Mouse (Mus musculus) right cerebral cortex, postnatal 36 days (tissue): ENCODE data around the gene Gm8773.

ENCODE experiments used
- DNase-seq, 2 experiments: peaks; one replicate each; pipeline ENCODE4 v3.0.0; 2022; ENCODE audit warnings: low spot score in 2 of 2, mixed read lengths in 1 of 2

Gene Gm8773

DNA sequence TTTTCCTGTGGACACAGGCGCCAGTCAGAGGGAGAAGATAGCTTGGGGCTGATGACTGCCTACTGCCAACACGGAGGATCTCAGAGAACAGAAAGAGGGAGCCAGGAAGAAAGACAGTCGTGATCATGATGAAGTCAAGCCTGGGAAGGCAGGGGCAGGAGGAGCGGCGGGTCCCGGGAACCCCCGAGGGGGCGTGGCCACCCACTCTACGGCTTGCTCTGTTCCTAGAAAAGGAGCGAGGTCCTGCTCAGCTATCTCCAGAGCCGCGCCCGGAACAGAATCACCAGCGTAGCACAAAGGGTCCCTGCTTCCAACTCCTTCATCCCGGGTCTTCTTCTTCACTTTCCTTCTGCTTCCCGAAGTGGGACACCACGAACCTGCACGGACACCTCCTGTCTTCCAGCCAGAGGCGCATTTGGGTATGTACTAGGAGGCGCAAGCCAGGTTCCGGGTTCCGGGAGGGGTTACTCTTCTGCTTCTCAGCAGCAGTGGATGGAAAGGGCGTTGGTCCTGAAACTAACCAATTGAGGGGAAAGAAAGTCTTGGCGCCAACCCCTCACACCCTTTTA lies at the start of gene Gm8773:
Gm8773 (plus strand) TSS at position 51 of the 569 bp plus-strand sequence.
- peak; percentile 2 for DNase-seq

DNA sequence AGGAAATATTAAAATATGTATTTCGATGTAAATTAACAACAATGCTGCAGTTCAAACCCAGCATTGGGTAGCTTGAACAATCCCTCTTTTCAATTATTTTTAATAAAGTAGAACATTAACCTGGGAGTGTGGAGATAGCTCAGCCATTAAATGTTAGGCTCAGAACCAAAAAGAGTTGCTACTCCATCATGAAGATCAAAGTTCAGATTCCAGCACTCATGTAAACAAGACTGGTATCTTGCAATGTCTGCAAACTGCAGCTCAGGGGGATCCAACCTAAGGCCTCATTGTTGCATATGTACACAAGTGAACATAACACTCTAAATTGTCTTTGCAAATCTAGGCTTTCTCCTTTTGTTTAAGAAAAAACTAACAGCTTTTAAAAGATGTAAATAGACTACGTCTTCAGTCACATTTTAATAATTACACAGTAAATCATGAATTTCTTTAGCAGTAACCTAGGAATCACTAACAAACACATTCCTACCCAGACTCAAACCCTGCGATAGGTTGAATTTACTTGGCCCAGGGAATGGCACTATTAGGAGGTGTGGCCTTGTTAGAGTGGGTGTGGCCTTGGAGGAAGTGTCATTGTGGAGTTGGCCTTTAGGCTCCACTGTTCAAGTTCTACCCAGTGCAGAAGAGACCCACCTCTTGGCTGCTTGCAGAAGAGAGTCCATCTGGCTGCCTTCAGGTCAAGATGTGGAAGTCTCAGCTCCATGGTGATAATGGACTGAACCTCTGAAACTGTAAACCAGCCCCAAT lies 39.8 kb upstream of the Gm8773 start:
- no peak for DNase-seq

DNA sequence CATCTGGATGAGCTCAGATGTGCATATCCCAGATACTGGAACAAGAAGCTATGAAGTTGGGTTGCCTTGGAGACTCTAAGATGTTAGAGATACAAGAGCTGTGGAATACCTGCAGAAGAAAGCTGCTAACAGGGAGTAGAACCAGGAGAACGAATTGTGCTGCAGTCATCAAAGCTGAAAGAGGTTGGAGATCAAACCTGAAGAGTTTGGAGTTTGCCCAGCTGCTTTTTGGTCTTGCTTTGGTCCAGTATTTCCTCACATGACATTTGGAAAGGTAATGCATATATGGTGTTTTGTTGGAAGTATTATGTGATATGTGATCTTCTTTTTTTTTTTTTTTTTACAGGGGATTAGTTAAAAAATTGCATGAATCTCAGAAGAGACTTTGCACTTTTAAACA lies 37.5 kb upstream of the Gm8773 start:
- DNase-seq: no peak

DNA sequence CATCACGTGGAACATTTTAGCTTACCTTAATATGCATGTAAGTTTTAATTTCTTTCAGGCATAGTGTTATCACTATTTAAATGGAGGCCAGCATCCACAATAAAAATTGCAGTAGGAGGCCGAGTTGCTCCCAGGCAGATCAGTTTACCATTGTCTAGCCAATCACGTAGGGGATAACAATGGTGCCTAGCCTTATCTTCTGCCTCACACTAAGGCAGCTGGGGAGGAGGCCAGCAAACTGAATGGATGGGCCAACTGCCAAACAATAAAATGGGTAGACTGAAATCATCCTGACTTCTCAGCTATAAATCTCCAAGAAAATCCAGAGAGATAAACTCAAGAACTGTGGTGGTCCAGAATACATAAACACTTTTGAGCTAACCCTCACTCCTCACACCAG lies 33.8 kb upstream of the Gm8773 start:
- no peak for DNase-seq

DNA sequence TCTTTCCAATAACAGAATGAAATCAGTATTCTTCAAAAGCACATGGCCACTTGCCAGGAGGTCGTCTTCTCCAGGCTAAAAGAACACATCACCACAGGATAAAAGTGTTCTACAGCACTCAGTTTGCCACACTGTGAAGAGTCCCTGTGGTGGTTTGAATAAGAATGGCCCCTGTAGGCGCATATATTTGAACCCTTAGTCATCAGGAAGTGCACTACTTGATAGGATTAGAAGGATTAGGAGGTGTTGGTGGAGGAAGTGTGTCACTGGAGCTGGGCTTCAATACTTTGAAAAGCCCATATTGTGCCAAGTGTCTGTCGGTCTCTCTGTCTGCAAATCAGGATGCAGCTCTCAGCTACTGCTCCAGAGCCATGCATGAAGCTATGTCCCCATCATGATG lies 33.2 kb upstream of the Gm8773 start:
- DNase-seq: no peak

DNA sequence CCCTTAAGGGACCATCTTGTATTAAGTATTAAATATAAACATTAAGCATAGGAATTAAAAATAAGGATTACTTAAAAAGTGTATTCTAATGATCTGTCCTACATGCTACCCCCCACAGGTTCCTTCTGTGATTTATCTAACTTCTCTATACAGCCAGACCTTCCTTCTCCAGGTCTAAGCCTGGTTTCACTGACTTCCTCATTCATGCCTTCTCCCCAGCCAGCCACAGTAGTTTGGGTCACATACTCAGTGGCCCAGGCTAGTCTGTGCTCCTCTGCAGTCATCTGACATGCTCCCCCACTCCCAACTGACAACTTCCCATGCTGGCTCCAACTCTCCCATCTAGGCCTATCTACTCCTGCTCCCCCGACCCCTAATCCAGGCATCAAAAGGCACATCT lies 22.5 kb upstream of the Gm8773 start:
- DNase-seq: no peak

DNA sequence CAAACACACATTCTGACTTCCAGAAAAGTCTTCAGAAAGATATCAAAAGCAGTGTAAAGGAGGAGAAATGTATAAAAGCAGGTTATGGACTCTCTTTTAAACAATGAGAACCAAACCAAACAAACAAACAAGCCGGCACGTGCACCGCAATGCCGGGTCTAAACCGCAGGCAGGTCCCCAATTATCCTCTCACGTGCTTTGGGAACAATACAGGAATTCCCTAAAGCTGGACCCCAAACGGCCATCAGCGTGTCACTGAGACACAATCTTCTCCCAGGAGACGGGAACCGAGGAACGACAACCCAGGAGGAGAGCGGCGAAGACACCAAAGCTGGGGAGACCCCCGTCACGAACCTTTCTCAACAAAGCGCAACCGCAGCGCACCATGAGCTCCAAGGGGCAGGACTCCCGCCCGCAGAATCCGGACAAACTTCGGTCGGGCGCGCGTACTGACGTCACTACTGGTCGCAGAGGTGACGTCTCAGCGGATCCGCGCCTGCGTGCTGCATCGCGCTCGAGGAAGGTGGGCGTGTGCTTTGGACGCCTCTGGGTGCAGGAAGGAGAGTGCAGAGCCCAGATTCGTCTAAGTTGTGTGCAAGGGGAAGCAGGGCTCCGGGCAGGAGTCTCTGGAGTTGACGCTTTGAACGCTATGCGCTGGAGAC lies 14.4 kb upstream of the Gm8773 start, which contains the start of gene Gtpbp10:
Gtpbp10 (minus strand) TSS at position 460 of the 662 bp plus-strand sequence.
- peak; percentile 82 to 88 for DNase-seq

DNA sequence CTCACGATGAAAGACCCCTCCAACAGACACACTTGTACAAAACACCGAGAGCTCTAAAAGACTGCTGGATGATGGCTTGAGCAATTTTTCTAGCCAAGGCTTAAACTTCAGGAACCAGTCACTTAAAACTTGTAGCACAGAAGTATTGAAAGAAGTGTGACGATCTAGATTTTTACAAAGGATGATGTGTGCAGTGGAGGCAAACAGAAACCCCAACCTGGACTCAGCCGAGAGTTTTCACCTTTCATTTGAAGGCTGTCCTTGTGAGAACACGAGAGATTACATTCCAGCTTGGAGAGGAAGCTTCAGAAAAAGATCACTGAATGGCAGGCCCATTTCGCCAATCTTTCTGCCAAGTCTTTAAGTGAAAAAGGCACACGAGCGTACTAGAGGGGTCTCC lies 13.8 kb upstream of the Gm8773 start:
- no peak for DNase-seq

DNA sequence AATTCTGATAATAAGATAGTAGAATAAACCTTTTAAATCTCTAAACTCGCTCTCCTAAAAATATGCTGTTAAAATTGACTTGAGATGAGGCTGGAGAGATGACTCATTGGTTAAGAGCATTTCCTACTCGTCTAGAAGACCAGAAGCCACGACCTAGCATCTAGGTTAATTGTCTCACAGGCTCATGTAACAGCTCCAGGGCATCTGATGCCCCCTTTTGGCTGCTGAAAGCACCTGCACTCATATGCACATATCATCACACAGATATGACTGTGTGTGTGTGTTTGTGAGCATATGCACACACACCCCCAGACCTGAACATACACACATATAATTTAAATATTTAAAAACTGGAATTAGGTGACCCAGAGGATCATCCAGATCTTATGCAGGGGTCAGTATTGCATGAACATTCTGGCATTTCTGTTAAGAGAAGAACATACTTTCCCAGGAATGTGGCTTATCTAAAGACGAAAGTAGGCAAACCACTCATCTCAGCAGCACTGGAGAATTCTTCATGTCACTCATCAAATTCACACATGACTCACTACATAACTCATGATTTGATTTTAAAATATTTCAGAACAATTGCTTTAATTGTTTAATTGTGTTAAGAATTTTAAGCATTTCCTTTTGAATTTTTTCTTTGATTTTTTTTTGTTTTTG lies 12.4 kb upstream of the Gm8773 start:
- DNase-seq: no peak

DNA sequence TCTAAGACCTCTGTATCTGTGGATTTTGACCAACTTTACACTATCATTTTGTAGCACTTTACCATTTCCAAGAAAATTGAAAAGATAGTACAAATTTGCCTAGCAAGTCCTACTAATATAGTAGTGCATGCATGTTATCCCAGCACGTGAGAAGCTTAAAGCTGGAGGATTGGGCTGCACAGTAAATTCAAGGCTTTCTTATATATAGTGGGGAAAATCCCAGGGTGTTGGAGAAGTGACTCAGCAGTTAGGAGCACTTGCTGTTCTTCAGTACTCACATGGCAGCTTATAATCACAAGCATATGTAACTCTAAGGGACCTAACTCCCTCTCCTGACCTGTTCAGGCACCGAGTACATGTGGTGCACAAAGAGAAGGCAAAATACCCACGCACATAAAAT lies 11.2 kb upstream of the Gm8773 start:
- DNase-seq: no peak

DNA sequence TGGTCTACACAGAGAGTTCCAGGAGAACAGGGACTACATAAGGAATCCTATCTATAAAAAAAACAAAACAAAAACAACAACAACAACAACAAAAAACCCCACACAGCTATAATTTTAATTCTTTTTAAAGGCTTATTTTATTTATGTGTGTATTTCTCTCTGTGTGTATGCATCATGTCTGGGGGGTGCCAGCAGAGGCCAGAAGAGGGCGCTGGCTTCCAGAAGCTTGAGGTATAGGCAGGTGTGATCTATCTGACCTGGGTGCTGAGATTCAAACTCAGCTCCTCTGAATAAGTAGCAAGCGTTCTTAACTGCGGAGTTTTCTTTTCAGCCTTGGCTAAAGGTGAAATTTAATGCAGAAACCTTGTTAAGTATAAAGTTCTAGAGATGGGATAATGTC lies 14.1 kb downstream of the Gm8773 start:
- DNase-seq: no peak

DNA sequence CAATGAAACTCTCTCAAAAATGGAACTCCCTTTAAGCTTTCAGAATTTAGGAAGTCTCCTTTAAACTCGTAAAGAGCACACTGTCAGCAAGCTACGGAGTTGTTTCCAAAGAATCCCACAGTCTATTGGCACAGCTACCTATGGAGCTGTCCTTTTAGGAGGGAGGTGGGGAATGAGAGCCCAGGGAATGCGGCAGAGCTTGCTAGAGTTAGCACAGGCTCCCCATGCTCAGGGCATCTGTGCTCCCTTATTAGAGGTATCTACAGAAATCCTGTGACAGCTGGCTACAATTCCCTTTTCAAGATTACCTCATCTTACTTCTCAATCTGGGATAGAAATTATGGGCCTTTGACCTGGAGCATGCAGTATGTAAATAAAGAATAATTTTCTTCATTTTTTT lies 36.9 kb downstream of the Gm8773 start:
- no peak for DNase-seq

DNA sequence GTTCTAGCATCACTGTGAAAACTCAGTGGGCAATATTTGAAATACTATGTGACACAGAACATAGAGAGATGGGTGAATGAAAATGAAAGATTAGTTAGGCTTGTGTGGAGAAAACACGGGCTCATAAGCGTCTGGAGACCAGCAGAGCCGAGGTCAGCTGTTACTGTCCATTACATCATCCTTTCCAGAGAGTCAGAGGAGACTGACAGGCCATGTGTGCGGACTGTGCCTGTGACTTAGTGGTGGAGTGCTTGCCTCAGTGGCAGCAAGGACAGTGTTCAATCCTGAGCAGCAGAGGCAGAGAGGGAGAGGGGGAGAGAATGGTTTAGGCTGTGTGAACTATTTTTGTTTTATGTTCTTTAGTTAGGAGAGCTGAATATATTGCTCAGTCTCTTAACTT lies 44.7 kb downstream of the Gm8773 start:
- no peak for DNase-seq

DNA sequence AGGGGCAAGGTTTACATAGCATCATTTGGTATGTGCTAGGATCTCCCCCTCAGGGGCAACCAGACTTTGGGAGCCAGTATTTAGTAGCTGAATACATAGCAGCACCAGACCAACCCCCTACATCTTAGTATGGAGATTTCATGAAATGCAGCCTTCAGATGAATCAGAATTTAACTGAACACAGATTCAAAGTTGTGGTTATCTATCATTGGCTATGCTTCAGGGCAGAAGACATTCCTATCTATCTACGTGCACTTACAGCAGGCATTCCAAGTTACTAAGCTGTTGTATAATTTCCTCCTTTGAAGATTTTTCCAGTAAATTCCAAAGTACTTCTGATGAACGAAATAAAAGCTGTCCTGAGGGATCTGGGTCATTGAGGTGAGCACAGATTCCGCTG lies 51.9 kb downstream of the Gm8773 start:
- DNase-seq: no peak
